Comparison of ENCODE assay signal across 8 mouse cellular contexts in the genomic region with DNA sequence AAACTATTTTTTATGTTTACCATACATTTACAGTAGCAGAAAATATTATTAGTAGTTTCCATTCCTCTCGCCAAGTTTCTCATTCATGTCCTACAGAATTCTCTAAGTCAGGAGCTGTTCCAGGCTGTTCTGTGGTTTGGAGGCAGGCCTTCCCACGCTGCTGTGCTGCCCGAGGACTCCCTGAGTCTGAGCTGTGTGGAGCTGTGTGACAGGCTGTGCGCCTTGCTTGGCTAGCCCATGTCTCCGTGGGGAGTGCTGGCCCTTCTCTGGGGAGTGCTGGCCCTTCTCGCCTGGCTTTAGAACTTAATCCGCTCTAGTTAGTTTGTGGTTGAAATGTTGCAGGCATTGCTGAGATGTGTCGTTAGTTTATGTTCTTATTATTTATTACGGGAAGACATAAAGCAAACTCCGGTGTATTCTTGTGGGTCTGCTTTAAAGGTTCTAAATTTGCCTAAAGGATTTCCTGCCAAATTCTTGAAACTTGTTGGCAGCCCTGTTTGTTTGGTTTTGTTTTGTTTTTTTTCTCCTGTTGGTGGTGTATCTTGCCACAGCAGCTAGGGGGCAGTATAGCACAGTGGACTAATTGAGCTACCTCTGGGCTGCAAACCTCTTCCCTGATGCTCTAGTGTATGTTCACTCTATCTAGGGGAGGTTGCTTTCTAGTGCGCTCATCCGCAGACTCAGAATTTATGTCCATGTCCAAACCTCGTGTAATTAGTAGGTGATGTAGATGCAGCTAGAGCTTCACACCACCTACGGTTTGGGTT. TPM values are rescaled to one million over a fixed set of nuclear protein-coding genes. Genes with fewer than 3 reads are reported as not detected.
DNase-seq lines count a peak whose midpoint lies in the region; ATAC-seq lines count a peak whose summit lies in the region.

No protein-coding gene starts in this region.

- H3K27me3 ChIP-seq in embryonic facial prominence, embryonic 11.5 days (ENCODE audit: control insufficient read depth, insufficient read depth, low read length) = no peaks in the 10 kb centered on the region
- H3K27me3 ChIP-seq in embryonic facial prominence, embryonic 10.5 days (replicated peaks; ENCODE audit: low read depth, poor library complexity, severe bottlenecking) = no peaks in the 10 kb centered on the region
- H3K27me3 ChIP-seq in liver, embryonic 13.5 days = no peaks in the 10 kb centered on the region

- no peak overlapping the region for H3K27ac ChIP-seq in embryonic facial prominence, embryonic 11.5 days (replicated peaks; ENCODE audit: low read depth, low read length)
- H3K27ac ChIP-seq in embryonic facial prominence, embryonic 10.5 days (replicated peaks) = no peak overlapping the region
- 0 out of 2 replicates have a peak overlapping the region, but pooled peaks have one; percentile 19 for H3K27ac ChIP-seq in liver, embryonic 13.5 days

- H3K36me3 ChIP-seq in embryonic facial prominence, embryonic 11.5 days (replicated peaks; ENCODE audit: control insufficient read depth, insufficient read depth, low read depth, low read length) = no peaks in the 10 kb centered on the region
- peaks cover 5% of the 10 kb centered on the region; the same call in 1 of the 2 replicates for H3K36me3 ChIP-seq in embryonic facial prominence, embryonic 10.5 days (replicated peaks)
- H3K36me3 ChIP-seq in liver, embryonic 13.5 days = peaks cover 20% of the 10 kb centered on the region

- no peak overlapping the region for H3K9ac ChIP-seq in embryonic facial prominence, embryonic 11.5 days (replicated peaks; ENCODE audit: low read length)
- H3K9ac ChIP-seq in liver, embryonic 13.5 days = no peak overlapping the region

- no peak for ATAC-seq in embryonic facial prominence, embryonic 11.5 days (replicated peaks; ENCODE audit: insufficient number of reproducible peaks, low FRiP score, low TSS enrichment, low read depth)
- ATAC-seq in liver, embryonic 13.5 days (ENCODE audit: low read depth) = no peak

- peaks cover 7% of the 10 kb centered on the region for H3K4me1 ChIP-seq in embryonic facial prominence, embryonic 11.5 days (ENCODE audit: control insufficient read depth, insufficient read depth, low read length)
- H3K4me1 ChIP-seq in embryonic facial prominence, embryonic 10.5 days = peaks cover 36% of the 10 kb centered on the region
- peaks cover 53% of the 10 kb centered on the region for H3K4me1 ChIP-seq in liver, embryonic 13.5 days (replicated peaks)

- no peak overlapping the region for H3K4me3 ChIP-seq in embryonic facial prominence, embryonic 11.5 days (ENCODE audit: low read depth, low read length)
- H3K4me3 ChIP-seq in embryonic facial prominence, embryonic 10.5 days = no peak overlapping the region
- no peak overlapping the region for H3K4me3 ChIP-seq in liver, embryonic 13.5 days (replicated peaks)

- 68% methylated on average over 14 of the region's 14 CpGs for WGBS in embryonic facial prominence, embryonic 11.5 days
- WGBS in embryonic facial prominence, embryonic 10.5 days = 64% methylated on average over 14 of the region's 14 CpGs
- 64% methylated on average over 14 of the region's 14 CpGs for WGBS in liver, embryonic 13.5 days (ENCODE audit: insufficient replicate concordance)

- peak; percentile 66 for DNase-seq in embryonic facial prominence, embryonic 11.5 days (ENCODE audit: low spot score)
- DNase-seq in embryonic facial prominence, embryonic 10.5 days (ENCODE audit: low spot score) = no peak
- DNase-seq in 3134 (ENCODE audit: extremely low read depth, insufficient read length, low spot score) (peak; percentile 49), adipocyte (ENCODE audit: low spot score) (peak; percentile 95)
- DNase-seq in embryo, embryonic 10.5 days (ENCODE audit: low spot score) = peak; percentile 74
- peak; percentile 70 for DNase-seq in heart, postnatal 4 days
- no peak for DNase-seq in liver, embryonic 13.5 days
- DNase-seq in retina, postnatal 7 days (ENCODE audit: low read depth, low spot score) = peak; percentile 55

- H3K9me3 ChIP-seq in embryonic facial prominence, embryonic 11.5 days (replicated peaks; ENCODE audit: control insufficient read depth, low read length) = no peaks in the 10 kb centered on the region
- H3K9me3 ChIP-seq in embryonic facial prominence, embryonic 10.5 days = no peaks in the 10 kb centered on the region
- no peaks in the 10 kb centered on the region for H3K9me3 ChIP-seq in liver, embryonic 13.5 days (replicated peaks)

- no peak overlapping the region for H3K4me2 ChIP-seq in embryonic facial prominence, embryonic 11.5 days (ENCODE audit: low read depth, low read length)
- H3K4me2 ChIP-seq in liver, embryonic 13.5 days = no peak overlapping the region

RNA-seq across cellular contexts. Expression of gene Med13l, which starts 34.2 kb away (rescaled TPM):
- polyA plus RNA-seq in embryonic facial prominence, embryonic 11.5 days (2014; fragmentation: Nextera tagmentation; extraction: Ambion mirVana) = 10.1 and 11.4 TPM in 2 replicates
- polyA plus RNA-seq in embryonic facial prominence, embryonic 10.5 days (2016; fragmentation: Nextera tagmentation; extraction: Ambion mirVana) = 11.5 and 11.6 TPM in 2 replicates
- 10 to 100 TPM; 38.5 to 40.9 TPM for total RNA-seq in heart, postnatal 4 days (2021)
- polyA plus RNA-seq in liver, embryonic 13.5 days (2015; fragmentation: Nextera tagmentation; extraction: Ambion mirVana) = 10.1 and 10.2 TPM in 2 replicates

Comparison
In these comparisons a context has a peak if more than half of its experiments do, and no peak if none do; other contexts are left out.
1. DNase-seq: peak in embryonic facial prominence, embryonic 11.5 days (single experiment), 3134 (single experiment), adipocyte (single experiment), embryo, embryonic 10.5 days (single experiment), heart, postnatal 4 days (single experiment) and retina, postnatal 7 days (single experiment); none in embryonic facial prominence, embryonic 10.5 days (single experiment) and liver, embryonic 13.5 days (single experiment).